Mouse (Mus musculus) midbrain, embryonic 10.5 days (tissue): Measurements from ENCODE around the gene Frs3. TPM values are rescaled to one million over a fixed set of nuclear protein-coding genes. Genes with fewer than 3 reads are reported as not detected.

Source experiments
- DNase-seq: peaks from one replicate; pipeline ENCODE4 v3.0.0-alpha.2; 2017; ENCODE audit warnings: low spot score
- H3K27ac ChIP-seq: fragments of 300-500 bp; sonication (generic); replicated peaks from 2 replicates; pipeline ENCODE4 v1.5.1; 2016; ENCODE audit warnings: mild to moderate bottlenecking
- H3K27me3 ChIP-seq: fragments of 300-500 bp; sonication (generic); 2 replicates; pipeline ENCODE4 v1.6.1; 2016; ENCODE audit warnings: low read depth, mild to moderate bottlenecking; ENCODE audit not compliant: poor library complexity, severe bottlenecking
- H3K36me3 ChIP-seq: fragments of 300-500 bp; sonication (generic); 2 replicates; pipeline ENCODE4 v1.6.1; 2016; ENCODE audit warnings: mild to moderate bottlenecking, moderate library complexity
- H3K4me1 ChIP-seq: fragments of 300-500 bp; sonication (generic); 2 replicates; pipeline ENCODE4 v1.6.1; 2016
- H3K4me3 ChIP-seq: fragments of 300-500 bp; sonication (generic); 2 replicates; pipeline ENCODE4 v1.5.1; 2016; ENCODE audit warnings: mild to moderate bottlenecking, moderate library complexity
- H3K9me3 ChIP-seq: fragments of 300-500 bp; sonication (generic); replicated peaks from 2 replicates; pipeline ENCODE4 v1.6.1; 2016; ENCODE audit warnings: mild to moderate bottlenecking
- whole genome bisulfite sequencing: fragments of 180-500 bp; shearing (Covaris S2); methylation state at CpG from one replicate; pipeline ENCODE4 v1.1.7; 2016; 5-methylcytosine and 5-hydroxymethylcytosine counted together
- polyA plus RNA-seq: library from polyadenylated mRNA; unstranded; fragments of >200 nt; fragmentation: Nextera tagmentation; extraction: Ambion mirVana; gene quantifications from 2 replicates; pipeline ENCODE4 v1.2.1, GENCODE M21; 2016

Frs3 gene
- polyA plus RNA-seq, 1 experiment from 2014 or later: 10.3 TPM

GRCm38 (mm10) chr17:47694503-47695336 lies 5.9 kb downstream of the Frs3 start, which contains the start of gene Prickle4:
TSS of gene Prickle4 (minus strand) at chr17:47694736.
- Histone ChIP-seq H3K27ac (peak within 1 kb of the TSS; percentile 92), H3K4me3 (peak within 1 kb of the TSS; percentile 80), H3K4me1 (peaks cover 33% of the 10 kb centered on the region), H3K27me3 (peaks cover 50% of the 10 kb centered on the region), H3K36me3 (peaks cover 18% of the 10 kb centered on the region), H3K9me3 (no peaks in the 10 kb centered on the region)
- peak; percentile 100 for DNase-seq
- WGBS: under 1% methylated on average over 82 of the region's 82 CpGs

DNA sequence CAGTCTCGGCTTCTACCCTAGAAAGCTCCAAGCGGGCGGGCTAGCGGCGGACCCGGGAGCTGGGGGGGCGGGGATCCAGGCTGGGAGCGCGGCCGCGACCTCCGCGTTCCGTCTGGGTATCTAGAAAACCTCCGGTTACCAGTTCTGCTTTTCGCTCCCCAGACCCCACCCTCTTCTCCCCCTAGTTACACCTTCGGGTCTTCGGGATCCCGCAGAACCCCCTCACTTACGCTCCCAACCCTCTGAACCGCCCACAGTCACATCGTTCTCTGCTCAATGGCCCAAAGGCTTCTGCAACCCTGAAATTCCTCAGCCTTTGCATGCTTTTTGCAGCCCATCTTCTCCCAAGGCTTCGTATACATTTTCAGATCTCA lies 6.5 kb downstream of the Frs3 start:
- Histone ChIP-seq H3K27ac (peak overlapping the region; percentile 92), H3K4me3 (peak overlapping the region; percentile 80), H3K36me3 (peaks cover 24% of the 10 kb centered on the region), H3K4me1 (peaks cover 33% of the 10 kb centered on the region), H3K9me3 (no peaks in the 10 kb centered on the region), H3K27me3 (peaks cover 44% of the 10 kb centered on the region)
- WGBS: under 1% methylated on average over 21 of the region's 23 CpGs
- DNase-seq: no peak

DNA sequence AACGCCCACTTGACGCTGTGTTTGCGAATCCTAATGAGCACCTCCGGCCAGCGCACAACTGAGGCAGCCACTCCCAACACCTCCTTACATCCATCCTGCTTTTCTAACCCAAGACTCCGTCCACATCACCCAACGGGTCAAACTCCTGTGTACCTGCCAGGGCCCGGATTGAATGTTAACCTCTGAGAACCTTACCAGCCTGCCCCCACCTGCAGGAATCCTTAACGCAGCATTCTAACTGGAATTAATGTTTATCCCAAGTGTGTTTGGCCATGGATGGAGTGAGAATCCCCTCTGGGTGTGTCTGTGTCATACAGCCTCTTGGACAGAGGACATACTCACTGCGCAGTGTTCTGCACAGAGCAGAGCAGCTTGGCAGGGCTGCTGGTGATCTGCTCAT lies 9.3 kb downstream of the Frs3 start:
- H3K4me3 ChIP-seq: no peak overlapping the region
- H3K4me1 ChIP-seq: peaks cover 47% of the 10 kb centered on the region
- peaks cover 33% of the 10 kb centered on the region for H3K27me3 ChIP-seq
- H3K36me3 ChIP-seq: peaks cover 52% of the 10 kb centered on the region
- H3K9me3 ChIP-seq: no peaks in the 10 kb centered on the region
- 89% methylated on average over 10 of the region's 10 CpGs for WGBS
- no peak overlapping the region for H3K27ac ChIP-seq
- DNase-seq: no peak

DNA sequence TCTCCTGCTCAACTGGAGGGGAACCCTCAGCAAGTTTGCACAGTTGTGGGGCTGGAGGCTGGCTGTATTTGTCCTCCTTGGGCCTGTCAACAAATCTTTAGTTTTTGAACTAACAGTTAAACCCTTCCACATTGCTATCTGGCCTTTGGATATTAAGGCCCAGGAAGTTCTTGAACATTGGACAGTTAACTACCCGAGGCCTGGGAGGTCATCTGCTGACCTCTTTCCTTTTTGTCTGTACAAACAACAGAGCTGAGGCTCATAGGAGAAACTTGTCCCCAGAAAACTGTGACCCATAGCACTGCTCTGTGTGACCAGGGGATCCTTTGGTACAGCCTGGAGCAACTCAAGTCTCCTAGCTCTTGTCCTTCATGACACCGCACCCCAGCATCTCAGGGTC lies 10.2 kb downstream of the Frs3 start:
- 84% methylated on average over 2 of the region's 2 CpGs for WGBS
- no peak overlapping the region for H3K4me3 ChIP-seq
- H3K4me1 ChIP-seq: peaks cover 45% of the 10 kb centered on the region
- DNase-seq: no peak
- H3K27me3 ChIP-seq: peaks cover 34% of the 10 kb centered on the region
- H3K27ac ChIP-seq: no peak overlapping the region
- H3K9me3 ChIP-seq: no peaks in the 10 kb centered on the region
- peaks cover 59% of the 10 kb centered on the region for H3K36me3 ChIP-seq

DNA sequence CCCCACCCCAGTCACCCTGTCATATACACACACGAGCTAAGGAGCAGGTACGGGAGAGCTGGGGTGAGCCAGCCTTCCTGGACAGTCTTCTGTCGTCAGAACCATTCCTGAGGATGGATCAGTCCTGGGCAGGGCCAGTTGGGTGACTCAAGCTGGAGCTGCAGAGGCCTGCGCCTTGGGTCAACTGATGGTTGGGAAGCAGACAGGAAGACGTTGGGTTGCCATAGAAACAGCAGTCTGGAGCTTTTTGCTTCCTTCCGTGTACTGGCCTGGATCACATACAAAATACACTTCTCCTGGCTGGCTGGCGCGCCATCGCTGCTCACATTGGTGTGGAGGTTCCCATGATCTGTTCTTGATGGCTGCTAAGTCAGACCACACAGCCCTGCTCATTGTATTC lies 13.0 kb downstream of the Frs3 start:
- Histone ChIP-seq H3K36me3 (peaks cover 65% of the 10 kb centered on the region), H3K9me3 (no peaks in the 10 kb centered on the region), H3K4me3 (no peak overlapping the region), H3K4me1 (peaks cover 26% of the 10 kb centered on the region), H3K27me3 (peaks cover 40% of the 10 kb centered on the region), H3K27ac (no peak overlapping the region)
- DNase-seq: no peak
- WGBS: 85% methylated on average over 9 of the region's 9 CpGs

DNA sequence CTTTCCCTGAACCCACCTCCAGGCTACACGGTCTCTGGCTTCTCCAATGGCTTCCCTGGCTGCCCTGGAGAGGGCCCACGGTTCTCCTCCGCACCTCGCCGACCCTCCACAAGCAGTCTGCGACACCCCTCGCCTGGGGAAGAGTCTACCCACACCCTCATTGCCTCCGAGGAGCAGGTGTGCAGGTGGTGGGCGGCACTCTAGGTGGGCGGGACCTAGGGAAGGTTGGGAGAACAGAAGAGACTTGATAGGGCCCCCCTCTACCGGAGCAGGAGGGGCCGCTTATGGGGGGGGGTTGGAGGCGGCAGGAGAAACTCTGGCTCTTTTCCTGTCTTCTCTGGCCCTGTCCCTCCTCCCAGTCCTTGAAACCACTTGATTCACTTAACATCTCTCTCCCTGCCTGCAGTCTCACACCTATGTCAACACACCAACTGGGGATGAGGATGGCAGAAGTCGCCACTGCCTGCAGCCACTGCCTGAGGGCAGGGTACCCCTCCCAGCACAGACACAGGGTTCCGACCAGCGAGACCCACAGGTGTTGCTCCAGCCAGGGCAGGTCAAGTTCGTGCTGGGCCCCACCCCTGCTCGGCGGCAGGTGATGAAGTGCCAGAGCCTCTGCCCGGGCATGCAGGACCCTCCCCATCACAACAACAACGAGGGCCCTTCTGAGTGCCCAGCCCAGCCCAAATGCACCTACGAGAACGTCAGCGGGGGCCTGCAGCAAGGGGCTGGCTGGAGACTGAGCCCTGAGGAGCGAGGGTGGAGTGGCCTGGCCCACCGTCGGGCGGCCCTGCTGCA lies 13.9 kb downstream of the Frs3 start:
- Histone ChIP-seq H3K4me3 (peak overlapping the region; percentile 14; the same call in 1 of the 2 replicates), H3K4me1 (peaks cover 26% of the 10 kb centered on the region), H3K9me3 (no peaks in the 10 kb centered on the region), H3K36me3 (peaks cover 63% of the 10 kb centered on the region), H3K27me3 (peaks cover 37% of the 10 kb centered on the region), H3K27ac (peak overlapping the region; percentile 0; the same call in 1 of the 2 replicates)
- no peak for DNase-seq
- WGBS: 42% methylated on average over 28 of the region's 28 CpGs

DNA sequence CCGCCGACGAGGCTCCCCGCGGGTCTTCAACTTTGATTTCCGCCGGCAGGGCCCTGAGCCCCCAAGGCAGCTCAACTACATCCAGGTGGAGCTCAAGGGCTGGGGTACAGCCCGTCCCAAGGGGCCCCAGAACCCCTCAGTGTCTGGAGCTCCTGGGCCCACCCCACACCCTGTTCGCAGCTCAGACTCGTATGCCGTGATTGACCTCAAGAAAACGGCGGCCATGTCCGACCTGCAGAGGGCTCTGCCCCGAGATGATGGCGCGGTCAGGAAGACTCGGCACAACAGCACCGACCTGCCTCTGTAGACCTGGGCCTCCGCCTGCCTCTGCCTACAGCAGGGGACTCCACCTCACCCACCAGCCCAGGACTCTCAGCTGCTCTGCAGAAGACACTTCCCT lies 14.7 kb downstream of the Frs3 start:
- peak overlapping the region; percentile 0; the same call in 1 of the 2 replicates for H3K27ac ChIP-seq
- 28% methylated on average over 20 of the region's 20 CpGs for WGBS
- H3K4me3 ChIP-seq: peak overlapping the region; percentile 16; the same call in 1 of the 2 replicates
- peaks cover 26% of the 10 kb centered on the region for H3K4me1 ChIP-seq
- no peak for DNase-seq
- H3K27me3 ChIP-seq: peaks cover 37% of the 10 kb centered on the region
- H3K36me3 ChIP-seq: peaks cover 56% of the 10 kb centered on the region
- H3K9me3 ChIP-seq: no peaks in the 10 kb centered on the region

- peaks cover 47% of the 10 kb centered on the region for H3K36me3 ChIP-seq
These were observed 15.9 kb downstream of the Frs3 start for GRCm38 (mm10) chr17:47704692-47705091.

DNA sequence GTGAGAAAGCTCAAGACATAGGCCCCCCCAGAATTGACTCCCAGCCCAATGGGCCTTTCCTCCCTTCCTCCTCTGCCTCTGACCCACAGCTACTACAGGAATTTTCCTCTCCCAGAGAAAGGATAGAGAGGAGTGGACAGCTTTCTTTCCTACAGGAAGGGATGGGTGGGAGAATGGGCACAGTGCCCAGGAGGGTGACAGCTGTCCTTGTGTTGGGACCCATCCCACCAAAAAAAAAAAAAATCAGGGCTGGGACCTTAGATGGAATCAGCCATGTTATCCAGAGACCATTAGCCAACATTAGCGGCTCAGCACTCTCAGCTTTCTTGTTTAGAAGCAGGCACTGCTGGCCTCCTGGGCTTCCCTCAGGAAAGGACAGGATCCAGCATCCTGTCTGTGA lies 17.4 kb downstream of the Frs3 start:
- peaks cover 33% of the 10 kb centered on the region for H3K36me3 ChIP-seq
- no peaks in the 10 kb centered on the region for H3K9me3 ChIP-seq
- WGBS: 85% methylated on average over 1 of the region's 1 CpGs
- H3K4me3 ChIP-seq: no peak overlapping the region
- no peak overlapping the region for H3K27ac ChIP-seq
- DNase-seq: no peak
- peaks cover 21% of the 10 kb centered on the region for H3K4me1 ChIP-seq
- peaks cover 37% of the 10 kb centered on the region for H3K27me3 ChIP-seq

More at GRCm38 (mm10) chr17:47704692-47705091, 15.9 kb downstream of the Frs3 start:
- Histone ChIP-seq H3K27ac (no peak overlapping the region), H3K27me3 (peaks cover 37% of the 10 kb centered on the region), H3K4me1 (peaks cover 25% of the 10 kb centered on the region), H3K4me3 (no peak overlapping the region), H3K9me3 (no peaks in the 10 kb centered on the region)
- no peak for DNase-seq
- WGBS: 78% methylated on average over 4 of the region's 4 CpGs

DNA sequence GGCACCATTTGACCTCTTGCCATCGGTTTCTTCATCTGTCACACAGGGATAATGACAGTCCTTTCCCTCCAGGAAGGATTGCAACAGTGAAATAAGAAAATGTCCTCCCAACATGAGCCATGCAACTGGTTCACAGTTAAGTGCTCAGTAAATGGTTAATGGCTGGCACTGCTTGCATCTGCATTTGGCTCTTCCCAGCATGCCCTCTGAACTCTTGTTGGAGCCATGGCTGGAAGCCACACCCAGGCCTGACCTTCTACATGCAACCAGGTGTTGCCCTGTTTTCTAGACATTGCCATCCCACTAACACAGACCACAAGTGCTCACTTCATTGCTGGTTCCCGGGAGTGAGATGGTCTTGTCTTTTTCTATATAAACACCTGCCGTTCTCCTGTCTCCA lies 19.1 kb downstream of the Frs3 start:
- 86% methylated on average over 3 of the region's 3 CpGs for WGBS
- H3K27ac ChIP-seq: no peak overlapping the region
- H3K9me3 ChIP-seq: no peaks in the 10 kb centered on the region
- DNase-seq: no peak
- peaks cover 22% of the 10 kb centered on the region for H3K27me3 ChIP-seq
- H3K4me3 ChIP-seq: no peak overlapping the region
- peaks cover 15% of the 10 kb centered on the region for H3K36me3 ChIP-seq
- peaks cover 8% of the 10 kb centered on the region for H3K4me1 ChIP-seq

DNA sequence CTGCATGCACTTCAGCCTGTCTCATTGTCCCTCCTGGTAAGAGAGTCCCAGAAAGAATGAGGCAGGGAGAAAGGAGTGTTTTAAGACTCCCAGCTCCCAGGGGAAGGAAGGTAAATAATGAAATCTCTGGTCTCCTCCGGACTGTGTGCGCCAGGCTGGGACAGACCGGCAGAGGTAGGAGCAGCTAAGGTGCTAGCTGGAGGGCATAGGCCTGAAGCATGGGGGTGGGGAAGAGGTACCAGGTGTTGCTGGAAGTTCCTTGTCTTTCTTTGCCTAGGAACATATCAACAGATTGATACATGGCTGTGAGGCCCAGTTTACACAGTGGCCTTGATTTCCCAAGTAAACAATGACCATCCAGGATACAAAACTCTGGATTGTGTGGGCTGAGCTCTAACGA lies 20.1 kb downstream of the Frs3 start:
- Histone ChIP-seq H3K27ac (no peak overlapping the region), H3K36me3 (peaks cover 6% of the 10 kb centered on the region; the same call in 1 of the 2 replicates), H3K9me3 (no peaks in the 10 kb centered on the region), H3K4me1 (no peaks in the 10 kb centered on the region), H3K4me3 (no peak overlapping the region), H3K27me3 (peaks cover 12% of the 10 kb centered on the region)
- DNase-seq: no peak
- 85% methylated on average over 4 of the region's 4 CpGs for WGBS

GRCm38 (mm10) chr17:47710036-47710435 lies 21.2 kb downstream of the Frs3 start:
- Histone ChIP-seq H3K4me3 (no peak overlapping the region), H3K27me3 (peaks cover 2% of the 10 kb centered on the region; the same call in 1 of the 2 replicates), H3K27ac (no peak overlapping the region), H3K4me1 (no peaks in the 10 kb centered on the region), H3K9me3 (no peaks in the 10 kb centered on the region), H3K36me3 (no peaks in the 10 kb centered on the region)
- WGBS: 80% methylated on average over 3 of the region's 3 CpGs
- no peak for DNase-seq

GRCm38 (mm10) chr17:47711883-47712282 lies 23.1 kb downstream of the Frs3 start:
- WGBS: 73% methylated on average over 6 of the region's 6 CpGs
- Histone ChIP-seq H3K4me3 (no peak overlapping the region), H3K4me1 (no peaks in the 10 kb centered on the region), H3K27ac (no peak overlapping the region), H3K9me3 (no peaks in the 10 kb centered on the region), H3K36me3 (no peaks in the 10 kb centered on the region), H3K27me3 (no peaks in the 10 kb centered on the region)
- no peak for DNase-seq
